Mouse (Mus musculus) olfactory bulb, adult 2 months (tissue): Measurements from ENCODE around the gene Chn1. TPM values are rescaled to one million over a fixed set of nuclear protein-coding genes. Genes with fewer than 3 reads are reported as not detected.

ENCODE experiments used
- H3K27ac ChIP-seq: fragments of 200-500 bp; 2 replicates; pipeline ENCODE4 v1.5.1; 2012; ENCODE audit warnings: low read depth, low read length; ENCODE audit not compliant: insufficient read depth
- H3K4me1 ChIP-seq: fragments of 200-500 bp; 2 replicates; pipeline ENCODE4 v1.6.1; 2012; ENCODE audit warnings: low read length; ENCODE audit not compliant: control insufficient read depth, insufficient read depth
- H3K4me3 ChIP-seq: fragments of 200-500 bp; 2 replicates; pipeline ENCODE4 v1.5.1; 2012; ENCODE audit warnings: mild to moderate bottlenecking, low read depth, low read length, moderate library complexity; ENCODE audit not compliant: insufficient read depth
- CTCF ChIP-seq: fragments of 200-500 bp; IDR thresholded peaks from 2 replicates; pipeline ENCODE4 v1.5.1; 2012; ENCODE audit warnings: low read depth, mild to moderate bottlenecking, low read length, moderate library complexity; ENCODE audit not compliant: insufficient read depth
- POLR2A ChIP-seq: fragments of 200-500 bp; IDR thresholded peaks from 2 replicates; pipeline ENCODE4 v1.6.1; 2012; ENCODE audit warnings: mild to moderate bottlenecking, low read depth, low read length, moderate library complexity; ENCODE audit not compliant: insufficient read depth
- WGBS: fragments of 180-500 bp; shearing (Covaris S2); methylation state at CpG from one replicate; pipeline ENCODE4 v1.1.7; 2018; 5-methylcytosine and 5-hydroxymethylcytosine counted together
- polyA plus RNA-seq: library from polyadenylated mRNA; stranded (reverse); fragments of >200 nt; gene quantifications from 2 replicates; pipeline ENCODE4 v1.2.4, GENCODE M21; 2012; ENCODE audit warnings: low replicate concordance; ENCODE audit not compliant: missing spikeins, insufficient read depth, insufficient read length

Chn1 gene
- polyA plus RNA-seq, 1 experiment, result not detected

DNA sequence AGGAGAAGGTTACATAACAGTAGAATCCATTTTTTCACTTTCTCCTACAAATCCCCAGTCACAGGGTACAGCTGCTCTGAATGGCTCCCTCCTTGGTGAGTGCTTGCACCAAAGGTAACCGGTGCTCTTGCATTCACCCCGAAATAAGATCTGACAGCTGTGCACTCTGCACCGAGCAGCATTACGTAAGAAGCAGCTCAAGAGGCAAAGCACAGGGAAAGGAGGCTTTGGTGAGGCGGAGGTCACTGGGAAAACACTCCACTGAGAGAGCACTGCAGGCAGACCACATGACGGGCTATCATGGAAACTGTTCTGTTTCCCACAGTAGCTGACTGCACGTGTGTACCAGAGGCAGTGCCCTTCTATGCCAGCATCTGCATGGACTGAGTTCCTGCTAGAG is 118.0 kb downstream of the Chn1 start:
- 23% methylated on average over 7 of the region's 7 CpGs for WGBS
- Histone ChIP-seq H3K4me3 (peak overlapping the region; percentile 46), H3K27ac (peak overlapping the region; percentile 88), H3K4me1 (peaks cover 13% of the 10 kb centered on the region)
- TF ChIP-seq CTCF, result no peak

DNA sequence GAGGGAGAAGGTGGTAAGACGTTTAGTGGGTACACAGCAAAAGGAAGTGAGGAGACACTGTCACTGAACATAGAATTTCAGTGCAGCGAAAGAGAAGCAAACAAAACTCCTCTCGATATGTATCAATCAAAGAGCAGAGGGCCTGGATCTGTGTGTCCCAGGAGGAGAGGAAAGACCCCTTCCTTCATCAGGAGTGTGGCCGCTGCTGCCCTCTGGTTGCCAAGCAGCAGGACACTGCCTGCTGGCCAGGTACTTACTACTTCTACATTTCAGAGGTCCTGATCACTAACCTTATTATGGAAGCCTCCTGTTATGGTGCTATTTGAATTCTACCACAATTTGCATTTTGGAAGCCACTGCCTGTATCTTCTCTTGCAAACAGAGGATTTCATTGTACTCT is 119.5 kb downstream of the Chn1 start:
- H3K4me3 ChIP-seq, result no peak overlapping the region
- TF ChIP-seq POLR2A (no peak), CTCF (no peak)
- peaks cover 12% of the 10 kb centered on the region for H3K4me1 ChIP-seq
- WGBS, result 58% methylated on average over 4 of the region's 4 CpGs
- peak overlapping the region; percentile 85 for H3K27ac ChIP-seq

DNA sequence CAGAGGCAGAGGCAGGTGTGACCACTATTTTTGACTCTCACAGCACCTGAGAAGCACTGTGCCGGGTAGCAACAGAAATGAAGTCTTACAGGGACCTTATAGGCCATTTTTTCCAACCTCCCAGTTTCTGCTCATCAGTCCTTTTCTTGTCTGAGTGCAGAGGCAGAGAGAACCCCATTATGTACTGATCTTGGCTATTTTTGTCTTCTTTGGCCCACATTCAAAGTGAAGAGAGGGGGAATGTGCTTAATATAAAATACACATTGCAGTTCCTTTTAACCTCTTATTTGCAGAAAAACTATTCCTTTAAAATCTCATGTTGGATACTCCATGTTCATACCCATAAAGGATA is 120.3 kb downstream of the Chn1 start:
- TF ChIP-seq CTCF (no peak), POLR2A (no peak)
- Histone ChIP-seq H3K4me3 (peak overlapping the region; percentile 10), H3K4me1 (peaks cover 10% of the 10 kb centered on the region), H3K27ac (peak overlapping the region; percentile 92)
- WGBS, result 29% methylated on average over 1 of the region's 1 CpGs

DNA sequence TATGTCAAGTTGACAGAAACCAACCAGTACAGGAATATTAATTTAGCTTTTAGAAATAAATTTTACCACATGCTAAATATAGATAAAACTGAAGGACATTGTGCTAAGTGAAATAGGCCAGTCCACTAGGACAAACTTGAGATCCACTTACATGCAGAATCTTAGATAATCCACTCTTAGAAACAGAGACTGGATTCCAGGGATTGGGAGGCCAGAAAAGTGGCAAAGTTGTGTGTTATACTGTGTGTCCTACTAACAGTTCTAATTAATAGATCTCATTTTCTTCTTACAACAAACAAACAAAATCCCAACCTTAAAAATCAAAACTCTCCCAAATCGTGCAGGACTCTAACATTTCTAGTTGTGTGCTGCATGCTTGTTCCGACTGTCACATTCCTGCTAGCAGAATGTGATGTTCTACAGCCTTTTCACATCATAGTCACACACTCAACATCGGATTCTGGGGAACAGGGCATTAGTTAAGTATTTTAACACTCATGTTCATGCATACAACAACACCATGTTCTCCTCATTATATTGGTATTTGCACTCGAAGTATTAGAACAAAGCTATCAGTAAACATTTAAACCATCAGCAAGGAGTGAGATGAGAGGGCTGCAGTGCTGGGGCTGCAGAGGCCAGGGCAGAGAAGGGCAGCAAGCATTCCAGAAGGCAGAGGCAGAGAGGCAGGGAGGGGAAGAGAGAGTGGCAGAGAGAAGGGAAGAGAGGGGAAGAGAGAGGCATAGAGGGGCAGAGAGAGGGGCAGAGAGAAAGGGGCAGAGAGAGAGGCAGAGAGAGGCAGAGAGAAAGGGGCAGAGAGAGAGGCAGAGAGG is 120.9 kb downstream of the Chn1 start:
- H3K4me3 ChIP-seq, result peak overlapping the region; percentile 10
- 40% methylated on average over 4 of the region's 4 CpGs for WGBS
- H3K27ac ChIP-seq, result peak overlapping the region; percentile 92

DNA sequence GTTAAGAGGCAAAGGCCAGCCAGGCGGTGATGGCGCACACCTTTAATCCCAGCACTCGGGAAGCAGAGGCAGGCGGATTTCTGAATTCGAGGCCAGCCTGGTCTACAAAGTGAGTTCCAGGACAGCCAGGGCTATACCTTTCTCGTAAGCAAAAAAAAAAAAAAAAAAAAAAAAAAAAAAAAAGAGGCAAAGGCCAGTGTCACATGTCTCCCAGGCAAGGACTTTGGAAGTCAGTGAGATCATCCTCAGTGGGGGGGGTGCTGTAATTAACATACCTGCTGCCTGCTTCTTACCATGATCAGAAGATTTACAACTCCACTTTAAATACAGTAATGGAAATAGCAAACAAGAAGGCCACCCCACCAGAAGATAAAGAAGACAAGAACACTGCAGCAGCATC is 137.5 kb downstream of the Chn1 start:
- Histone ChIP-seq H3K27ac (no peak overlapping the region), H3K4me3 (no peak overlapping the region), H3K4me1 (peaks cover 3% of the 10 kb centered on the region; the same call in 1 of the 2 replicates)
- 96% methylated on average over 6 of the region's 6 CpGs for WGBS
- no peak for TF ChIP-seq CTCF
- TF ChIP-seq POLR2A, result no peak

More for the DNA sequence above, 120.9 kb downstream of the Chn1 start:
- TF ChIP-seq POLR2A, result no peak
- TF ChIP-seq CTCF, result no peak
- H3K4me1 ChIP-seq, result peaks cover 10% of the 10 kb centered on the region

DNA sequence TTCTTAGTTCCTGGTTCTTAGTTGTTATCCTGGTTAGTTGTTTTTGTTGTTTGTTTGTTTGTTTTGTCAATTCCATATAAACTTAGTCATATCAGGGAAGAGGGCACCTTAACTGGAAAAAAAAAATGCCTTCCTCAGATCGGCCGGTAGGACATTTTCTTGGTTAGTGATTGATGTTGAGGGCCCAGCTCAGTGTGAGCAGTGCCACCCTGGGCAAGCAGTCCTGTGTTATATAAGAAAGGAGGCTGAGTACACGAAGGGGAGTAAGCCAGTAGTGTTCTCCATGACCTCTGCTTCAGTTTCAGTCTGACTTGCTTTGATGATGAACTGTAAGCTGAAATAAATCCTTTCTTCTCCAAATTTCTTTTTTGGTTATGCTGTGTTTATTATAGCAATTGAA is 138.8 kb downstream of the Chn1 start:
- 80% methylated on average over 3 of the region's 3 CpGs for WGBS
- no peak overlapping the region for H3K27ac ChIP-seq
- no peak overlapping the region for H3K4me3 ChIP-seq
- no peak for TF ChIP-seq POLR2A
- no peak for TF ChIP-seq CTCF
- H3K4me1 ChIP-seq, result peaks cover 3% of the 10 kb centered on the region; the same call in 1 of the 2 replicates

DNA sequence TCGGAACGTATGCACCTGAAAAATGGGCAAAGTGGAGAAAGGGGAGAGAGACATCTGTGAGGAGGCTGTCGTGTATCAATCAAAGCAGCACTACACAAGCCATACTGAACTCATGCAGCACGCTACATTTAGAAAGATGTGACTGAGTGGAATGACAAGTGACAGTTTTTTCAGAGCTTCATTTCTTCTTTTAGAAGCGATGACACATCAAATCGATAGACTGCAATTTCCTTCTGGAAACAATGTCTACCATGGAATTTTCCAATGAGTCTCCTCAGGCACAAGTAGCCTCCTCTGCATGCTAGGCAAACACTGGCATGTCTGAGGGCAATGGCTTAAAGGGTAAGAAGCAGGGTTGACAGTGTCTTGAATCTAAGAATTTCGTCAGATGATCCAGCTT is 143.3 kb downstream of the Chn1 start:
- Histone ChIP-seq H3K27ac (no peak overlapping the region), H3K4me3 (no peak overlapping the region), H3K4me1 (no peaks in the 10 kb centered on the region; the same call in 1 of the 2 replicates)
- TF ChIP-seq POLR2A, result no peak
- no peak for TF ChIP-seq CTCF
- WGBS, result 85% methylated on average over 7 of the region's 7 CpGs

DNA sequence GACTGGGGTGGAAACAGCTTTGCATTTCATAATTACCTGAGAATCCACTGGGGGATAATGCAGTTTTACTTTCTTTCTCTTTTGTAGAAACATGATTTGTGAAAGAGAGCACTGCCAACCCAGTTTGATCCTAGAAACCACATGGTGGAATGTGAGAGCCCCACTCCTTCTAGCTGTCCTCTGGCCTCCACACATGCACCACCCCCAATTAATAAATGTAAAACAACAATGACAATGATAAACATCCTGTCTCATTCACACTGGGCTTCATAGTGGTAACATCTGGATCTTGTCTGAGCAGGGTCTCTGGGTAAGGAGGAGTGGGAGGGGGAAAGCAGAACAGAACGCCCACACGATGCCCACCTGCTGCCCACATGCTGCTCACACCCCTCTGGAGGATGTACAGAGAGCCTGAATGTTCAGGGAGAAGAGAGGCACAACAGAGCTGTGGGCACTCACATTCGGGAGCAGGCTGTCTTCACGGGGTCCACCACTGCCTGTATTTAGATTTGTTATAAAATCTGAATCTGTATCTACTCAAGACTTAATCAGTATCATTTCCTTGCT is 156.6 kb downstream of the Chn1 start:
- no peak for TF ChIP-seq CTCF
- no peak for TF ChIP-seq POLR2A

DNA sequence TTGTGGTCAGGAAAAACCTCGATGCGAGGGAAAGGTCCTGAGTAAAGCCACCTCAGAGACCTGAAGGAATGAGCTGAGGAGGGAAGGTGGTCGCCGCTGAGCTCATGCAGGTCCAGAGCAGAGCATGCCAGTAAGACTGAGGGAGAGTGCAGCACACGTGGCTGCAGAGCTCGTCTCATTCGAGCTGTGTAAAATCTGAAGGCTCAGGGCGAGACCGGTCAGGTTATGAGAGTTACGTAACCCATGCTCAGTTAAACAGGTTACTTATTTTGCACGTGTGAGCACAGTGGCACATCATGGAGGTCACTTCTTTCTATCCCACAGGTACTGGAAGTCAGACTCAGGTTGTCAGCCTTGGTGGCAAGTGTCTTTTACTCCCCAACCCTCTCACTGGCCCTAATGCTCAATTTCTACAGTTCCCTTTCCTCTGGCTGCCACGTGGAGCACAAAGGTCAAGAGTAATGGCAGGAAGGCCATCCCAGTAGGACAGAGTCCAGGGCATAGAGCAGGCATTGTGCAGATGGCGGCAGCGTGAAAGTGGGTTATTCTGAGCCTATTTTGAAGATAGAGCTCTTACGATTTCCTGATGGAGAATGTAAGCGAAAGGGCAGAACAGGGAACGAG is 158.6 kb downstream of the Chn1 start:
- TF ChIP-seq POLR2A, result no peak
- TF ChIP-seq CTCF, result no peak
- H3K4me3 ChIP-seq, result no peak overlapping the region
- WGBS, result 92% methylated on average over 17 of the region's 17 CpGs
- no peak overlapping the region for H3K27ac ChIP-seq
- H3K4me1 ChIP-seq, result no peaks in the 10 kb centered on the region

More for the DNA sequence above, 156.6 kb downstream of the Chn1 start:
- Histone ChIP-seq H3K4me3 (no peak overlapping the region), H3K27ac (no peak overlapping the region), H3K4me1 (no peaks in the 10 kb centered on the region)
- 85% methylated on average over 4 of the region's 4 CpGs for WGBS
